Mouse (Mus musculus) WW6 (cell line): ENCODE measurements around the gene Atxn7l3.
A peak's percentile ranks its signal among the peaks of the same experiment; 100 is the strongest.

ENCODE experiments used
- DNase-seq: peaks from one replicate; pipeline ENCODE4 v3.0.0-alpha.2; 2013; ENCODE audit warnings: low read depth, low spot score

The Atxn7l3 gene

DNA sequence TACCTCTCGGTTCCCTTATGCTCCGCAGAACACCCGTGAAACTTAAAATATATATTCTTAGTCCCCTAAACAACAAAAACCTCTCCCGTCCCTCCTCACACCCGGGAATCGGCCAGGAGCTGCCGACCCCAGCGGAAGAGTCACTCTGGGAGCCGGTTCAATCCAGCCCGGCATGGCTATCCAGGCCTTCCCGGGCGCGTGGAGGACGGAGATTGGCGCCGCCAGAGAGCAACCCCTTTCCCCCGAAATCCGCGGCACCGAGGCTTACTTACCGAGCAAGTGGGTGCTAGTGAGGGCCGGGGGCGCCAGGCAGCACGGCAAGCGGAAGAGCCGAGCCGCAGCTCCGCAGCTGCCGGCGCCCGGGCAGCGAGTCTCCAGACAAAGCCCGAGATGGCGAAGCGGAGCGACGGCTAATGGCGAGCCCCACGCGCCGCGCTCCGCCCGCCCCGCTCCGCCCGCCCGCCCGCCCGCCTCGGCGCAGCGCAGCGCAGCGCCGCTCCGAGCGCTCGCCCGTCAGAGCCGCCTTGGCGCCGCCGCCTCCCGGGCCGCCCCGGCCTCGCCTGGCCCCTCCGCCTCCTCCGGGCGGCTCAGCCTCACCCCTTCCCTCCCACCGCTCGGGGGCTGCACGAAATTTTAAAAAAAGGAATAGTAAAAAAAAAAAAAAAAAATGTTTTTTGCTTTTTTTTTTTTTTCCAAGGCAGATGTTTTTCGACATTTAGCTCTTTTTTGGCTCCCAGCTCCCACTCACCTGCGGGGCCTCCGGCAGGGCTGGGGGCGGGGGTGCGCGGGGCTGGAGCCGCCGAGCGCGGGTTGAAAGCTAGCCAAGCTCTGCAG, 22.4 kb upstream of the Atxn7l3 start:
- DNase-seq = no peak

DNA sequence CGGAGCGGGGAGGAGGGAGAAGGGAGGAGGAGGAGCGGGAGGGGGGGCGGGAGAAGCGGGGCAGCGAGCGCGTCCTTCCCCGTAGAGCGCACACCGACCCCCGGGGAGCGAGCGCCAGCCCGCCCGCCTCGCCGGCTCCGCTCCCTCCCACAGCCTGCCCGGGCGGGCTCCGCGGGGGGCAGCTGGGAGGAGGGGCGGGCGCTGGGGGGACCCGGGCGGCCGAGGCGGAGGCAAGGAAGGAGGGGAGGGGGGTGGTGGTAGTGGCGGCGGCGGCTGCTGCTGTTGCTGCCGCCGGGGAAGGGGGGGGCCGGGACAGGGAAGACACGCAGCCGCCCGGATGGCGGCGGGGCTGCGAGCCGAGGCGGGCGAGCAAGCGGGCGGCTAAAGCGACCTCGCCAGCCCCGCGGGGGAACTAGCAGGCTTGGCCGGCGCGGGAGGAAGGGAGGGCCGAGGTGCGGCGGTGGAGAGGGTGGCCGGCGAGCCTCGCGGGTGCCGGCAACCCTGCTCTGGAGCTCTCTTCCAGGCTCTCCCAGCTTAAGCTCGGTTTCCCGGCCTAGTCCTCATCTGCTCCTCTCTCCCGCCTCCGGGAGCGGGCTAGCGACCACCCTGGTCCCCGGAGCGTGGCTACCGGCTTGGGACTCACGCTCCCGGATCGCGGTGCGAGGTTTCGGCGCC, 21.6 kb upstream of the Atxn7l3 start:
- no peak for DNase-seq

- no peak for DNase-seq
Measured at GRCm38 (mm10) chr11:102317298-102317900, 21.0 kb upstream of the Atxn7l3 start.

DNA sequence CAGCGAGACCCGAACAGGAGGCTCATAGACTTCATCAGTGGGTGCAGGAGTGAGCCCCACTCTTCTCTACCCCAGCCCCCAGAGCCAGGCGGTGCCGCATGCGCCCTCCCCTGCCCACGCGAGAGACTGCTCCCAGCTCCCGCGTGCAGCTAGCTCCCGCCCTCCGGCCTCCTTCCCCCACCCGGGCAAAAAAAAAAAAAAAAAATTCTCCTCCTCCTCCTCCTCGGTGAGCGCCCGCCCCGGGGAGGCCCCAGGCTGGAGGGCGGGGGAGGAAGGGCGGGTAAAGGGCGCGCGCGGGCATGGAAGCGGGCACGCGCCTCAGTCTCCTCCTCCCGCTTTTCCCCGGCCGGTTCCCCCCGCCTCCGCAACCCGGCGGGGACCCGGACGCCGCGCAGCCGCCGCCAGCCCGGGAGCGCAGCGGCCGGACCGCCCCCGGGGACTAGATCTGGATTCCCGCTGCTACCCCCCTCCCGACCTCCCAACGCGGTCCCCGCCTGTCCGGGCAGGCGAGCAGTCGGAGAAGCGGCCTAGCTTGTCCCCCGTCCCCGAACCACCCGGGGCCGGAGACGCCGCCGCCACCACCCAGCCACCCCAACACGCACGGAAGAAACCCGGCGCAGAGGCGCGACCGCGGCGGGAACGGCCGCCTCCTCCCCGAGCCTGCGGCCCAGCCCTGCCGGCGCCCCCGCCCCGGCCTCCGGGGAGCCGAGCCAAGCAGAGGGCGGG, 20.3 kb upstream of the Atxn7l3 start:
- no peak for DNase-seq

DNA sequence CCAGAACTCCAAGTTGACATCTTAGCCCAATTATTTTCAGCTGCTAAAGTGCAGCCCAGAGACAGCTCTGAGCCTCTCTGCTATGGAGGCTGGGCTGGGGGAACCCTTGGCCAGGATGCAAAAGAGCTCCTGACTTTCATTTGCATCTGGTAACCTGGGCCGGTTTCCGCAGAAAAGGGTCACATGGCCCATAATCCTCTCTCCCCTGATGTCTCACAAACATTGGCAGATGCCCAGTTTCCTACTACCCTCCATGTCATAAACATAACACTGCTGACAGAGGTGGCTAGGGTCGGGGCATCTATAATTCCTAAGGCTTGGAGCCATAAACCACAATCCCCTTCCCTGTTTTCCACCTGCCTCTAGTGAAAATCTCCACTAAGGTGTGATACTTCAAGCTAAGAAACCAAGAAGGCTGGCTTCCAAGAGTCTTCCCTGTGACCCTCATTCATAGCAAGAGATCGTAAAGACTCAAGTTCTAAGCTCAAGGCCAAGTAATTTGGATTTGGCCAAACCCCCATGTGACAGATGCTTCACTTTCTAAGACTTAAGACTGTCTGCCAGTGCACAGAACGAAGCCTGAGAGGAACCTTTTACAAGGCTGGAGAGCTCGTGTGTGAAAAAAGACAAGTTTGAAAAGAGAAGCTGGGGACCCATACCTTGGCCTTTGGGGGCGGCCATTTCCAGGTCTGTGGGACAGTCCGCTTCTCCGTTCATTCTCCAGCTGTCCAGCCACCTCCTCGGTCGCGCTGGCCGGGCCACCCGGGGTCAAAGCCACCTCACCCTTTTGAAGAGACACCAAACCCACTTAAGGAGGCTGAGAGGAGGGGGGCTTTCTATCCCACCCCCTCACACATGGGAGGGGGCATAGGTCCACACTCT, 19.5 kb upstream of the Atxn7l3 start:
- DNase-seq = no peak

- DNase-seq = no peak
Measured at GRCm38 (mm10) chr11:102314321-102314720, 17.9 kb upstream of the Atxn7l3 start.

- DNase-seq = no peak
Measured at GRCm38 (mm10) chr11:102312586-102312985, 16.2 kb upstream of the Atxn7l3 start.

DNA sequence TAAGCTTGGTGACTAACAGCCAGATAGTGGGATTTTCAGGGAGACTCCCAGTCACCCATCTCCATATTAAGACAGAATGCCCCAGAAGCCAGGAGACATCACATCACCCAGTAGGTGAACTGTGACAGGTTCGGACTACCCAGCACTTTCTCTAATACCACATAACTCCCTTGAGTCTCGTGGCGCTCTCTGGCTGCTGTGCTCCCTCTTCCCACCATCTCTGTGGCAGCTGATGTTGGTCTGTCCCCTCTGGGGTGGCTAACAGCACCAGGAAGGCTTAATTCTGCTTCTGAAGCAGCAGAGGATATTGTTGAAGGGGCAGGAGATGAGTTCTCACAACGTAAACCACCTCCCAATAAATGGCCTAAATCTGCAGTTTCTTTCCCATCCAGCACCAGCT, 15.5 kb upstream of the Atxn7l3 start:
- no peak for DNase-seq

DNA sequence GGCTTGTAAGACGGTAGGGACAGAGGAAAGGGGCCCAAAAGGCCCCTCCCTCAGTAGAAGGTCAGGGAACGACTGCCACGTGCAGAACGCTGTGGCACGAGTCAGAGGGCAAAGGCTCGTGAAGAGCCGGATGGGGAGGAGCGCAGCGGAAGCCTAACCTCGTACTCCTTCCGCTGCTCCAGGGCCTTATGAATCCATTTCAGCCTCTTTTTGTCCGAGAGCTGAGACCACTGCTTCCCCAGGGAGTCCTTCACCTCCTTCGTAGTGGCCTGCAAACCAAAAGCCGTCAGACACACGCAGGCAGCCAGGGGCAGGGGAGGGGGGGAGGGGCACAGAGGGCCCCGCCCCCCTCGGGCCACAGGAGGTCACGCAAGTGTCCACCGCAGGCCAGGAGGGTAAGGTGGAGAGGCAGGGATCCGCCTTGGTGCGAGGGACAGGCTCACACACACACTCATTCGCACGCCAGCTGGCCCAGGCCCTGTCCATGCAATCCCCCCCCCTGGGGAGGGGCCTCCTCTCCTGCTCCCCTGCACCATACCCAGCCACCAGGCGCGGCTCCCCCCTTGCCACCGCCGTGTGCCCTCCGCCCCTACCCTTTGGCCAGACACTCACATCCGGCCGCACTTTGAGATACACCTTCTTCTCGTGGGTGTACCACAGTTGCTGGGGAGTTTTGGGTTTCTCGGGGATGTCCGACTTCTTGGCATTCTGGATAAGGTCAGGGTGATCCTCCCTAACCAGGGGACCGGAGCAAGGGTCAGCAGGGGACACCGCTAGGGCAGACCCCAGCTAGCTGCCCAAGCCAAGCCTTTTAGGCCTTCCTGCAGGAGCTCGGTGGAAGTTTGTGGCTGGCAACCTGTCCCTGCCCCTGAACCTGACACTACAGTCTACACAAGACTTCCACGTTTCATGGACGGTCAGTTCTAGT, 14.6 kb upstream of the Atxn7l3 start:
- DNase-seq = no peak

GRCm38 (mm10) chr11:102309821-102310617, 13.6 kb upstream of the Atxn7l3 start:
- no peak for DNase-seq

DNA sequence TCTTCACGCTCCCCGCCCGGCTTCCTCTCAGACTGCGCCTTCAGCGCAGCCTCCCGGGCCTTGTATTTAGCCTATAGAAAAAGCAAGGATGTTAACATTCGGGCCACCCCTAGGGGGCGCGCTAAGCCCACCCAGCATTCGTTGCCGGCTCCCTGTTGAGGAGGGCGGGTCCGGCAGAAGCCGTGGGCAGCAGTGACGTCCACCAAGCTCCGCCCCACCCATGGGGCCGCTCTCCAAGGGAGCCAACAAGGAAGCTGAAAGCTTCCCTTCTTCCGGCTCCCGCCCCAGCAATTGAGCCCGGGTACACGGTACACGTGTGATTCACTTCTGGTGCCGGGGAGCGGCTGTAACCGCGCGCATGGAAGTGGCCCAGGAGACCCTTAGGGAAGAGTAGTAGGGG, 12.5 kb upstream of the Atxn7l3 start:
- DNase-seq = peak; percentile 97

DNA sequence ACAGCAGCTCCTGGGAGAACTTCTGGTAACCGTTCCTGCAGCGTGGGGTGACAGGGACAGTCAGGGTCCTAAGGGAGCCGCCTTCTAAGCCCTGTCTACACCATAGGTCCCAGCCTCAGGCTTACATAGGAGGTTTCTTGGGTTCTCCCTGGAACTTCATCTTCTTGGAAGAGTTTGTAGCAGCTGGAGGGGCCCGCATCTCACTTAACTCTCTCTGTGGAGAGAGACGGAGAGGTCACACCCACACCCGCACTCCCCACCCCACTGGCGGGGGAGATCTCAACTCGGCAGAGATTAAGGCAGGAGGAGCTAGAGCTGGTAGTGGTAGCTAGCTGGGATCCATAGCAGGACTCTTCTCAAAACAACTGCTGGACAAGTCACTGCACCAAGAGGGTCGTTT, 11.7 kb upstream of the Atxn7l3 start:
- no peak for DNase-seq

GRCm38 (mm10) chr11:102305359-102305758, 8.9 kb upstream of the Atxn7l3 start:
- no peak for DNase-seq

DNA sequence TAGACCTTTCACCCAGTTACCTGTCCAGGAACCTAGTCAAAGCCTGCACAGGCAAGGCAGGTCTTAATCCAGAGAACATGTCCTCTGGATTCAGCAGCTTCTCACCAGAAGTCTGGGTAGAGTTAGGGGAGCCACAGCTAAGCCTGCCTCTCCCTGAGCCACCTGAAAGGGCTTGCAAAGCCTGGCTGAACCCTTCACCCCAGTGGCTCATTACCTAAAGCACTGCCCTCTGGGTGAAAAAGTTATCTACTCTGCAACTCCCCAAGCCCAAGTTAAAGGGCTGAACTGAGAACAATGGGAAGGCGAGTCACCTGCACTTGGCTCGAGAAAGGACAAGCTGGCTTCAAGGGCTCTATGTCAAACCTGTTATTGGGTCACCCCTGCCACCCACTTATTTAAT, 7.7 kb upstream of the Atxn7l3 start:
- no peak for DNase-seq

GRCm38 (mm10) chr11:102299839-102300238, 3.4 kb upstream of the Atxn7l3 start:
- peak; percentile 93 for DNase-seq

DNA sequence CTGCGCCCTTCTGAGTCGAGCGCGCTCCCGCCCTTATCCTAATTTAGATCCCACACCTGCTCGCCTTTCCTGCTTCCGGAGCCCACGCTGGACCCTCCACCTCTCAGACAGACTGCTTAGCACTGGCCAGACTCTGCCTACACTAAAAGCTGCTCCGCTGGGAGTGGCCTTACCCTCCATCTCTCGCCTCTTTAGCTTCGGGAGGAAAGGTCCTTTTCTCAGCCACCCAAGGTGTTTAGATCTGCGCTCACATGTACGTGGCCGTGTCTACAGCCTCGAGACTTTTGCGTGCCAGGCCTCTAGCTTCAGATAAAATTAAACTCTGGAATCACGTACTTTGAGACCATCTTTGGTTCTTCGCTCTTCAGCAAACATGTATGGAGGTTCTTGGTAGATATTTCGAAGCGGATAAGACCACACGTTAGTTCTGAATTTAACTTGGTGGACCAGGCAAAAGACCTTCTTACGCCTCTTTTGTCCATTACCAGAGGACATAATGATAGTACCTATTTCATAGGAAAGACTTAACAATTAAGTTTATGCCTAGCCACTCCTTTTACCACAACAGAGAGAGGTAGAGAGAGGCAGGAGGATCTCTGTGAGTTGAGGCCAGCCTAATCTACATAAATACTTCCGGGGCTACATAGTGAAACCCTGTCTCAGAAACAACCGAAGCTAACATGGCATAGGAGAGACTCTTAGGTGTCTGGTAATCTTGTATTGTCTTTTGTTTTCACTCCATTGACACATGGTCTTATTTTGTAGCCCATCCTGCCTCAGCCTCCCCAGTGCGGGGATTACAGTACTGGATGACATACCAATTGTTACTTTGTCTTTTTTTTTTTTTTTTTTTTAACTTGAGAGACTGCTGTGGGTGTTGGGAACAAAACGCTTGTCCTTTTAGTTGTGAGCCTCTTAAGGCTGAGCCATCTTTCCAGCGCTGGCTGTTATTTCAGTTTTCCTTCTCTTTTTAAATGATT, 1.4 kb upstream of the Atxn7l3 start:
- DNase-seq = no peak

DNA sequence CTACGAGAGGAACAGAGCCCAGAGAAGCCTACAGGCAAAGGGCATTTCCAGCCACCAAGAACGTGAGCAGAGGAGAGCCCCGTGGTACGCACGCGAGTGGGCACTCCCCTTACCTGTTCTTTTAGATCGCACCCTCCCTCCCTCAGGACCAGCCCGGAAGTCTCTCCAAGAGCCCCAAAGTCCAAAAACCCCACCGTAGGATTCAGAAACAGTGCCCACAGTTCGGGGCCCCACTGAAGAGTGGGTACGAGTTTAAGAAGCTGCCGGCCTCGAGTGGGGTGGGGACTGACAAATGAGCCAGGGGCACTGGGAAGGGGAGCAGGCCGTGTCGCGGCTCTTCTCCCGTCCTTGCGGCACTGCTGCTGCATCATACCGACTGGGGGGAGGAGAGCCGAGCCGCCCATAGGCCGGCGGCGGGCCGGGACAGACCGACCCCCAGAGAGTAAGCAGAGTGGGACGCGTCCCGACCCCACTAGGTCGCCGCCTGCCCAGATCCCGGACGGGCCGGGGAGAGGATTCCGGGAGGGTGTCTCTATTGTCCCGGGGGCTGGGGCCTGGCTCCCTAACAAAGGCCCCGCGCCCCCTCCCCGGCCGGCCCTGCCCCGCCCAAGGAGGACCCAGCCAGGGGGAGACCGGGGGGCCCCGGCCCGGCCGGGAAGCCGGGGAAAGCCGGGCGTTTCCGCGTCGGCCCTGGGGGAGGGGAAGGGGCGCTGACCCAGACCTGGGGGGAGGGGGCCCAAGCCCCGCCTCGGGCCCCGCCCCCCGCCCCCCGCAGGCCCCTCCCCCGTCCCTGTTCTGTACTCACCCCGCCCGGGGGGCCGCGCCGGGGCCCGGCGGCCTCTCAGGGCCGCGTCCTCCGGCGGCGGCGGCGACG, 596 bp downstream of the Atxn7l3 start:
- no peak for DNase-seq
